Mouse (Mus musculus) forebrain, postnatal 0 days (tissue): ENCODE measurements around the gene Ackr4. TPM values are rescaled to one million over a fixed set of nuclear protein-coding genes. Genes with fewer than 3 reads are reported as not detected.
A peak's percentile ranks its signal among the peaks of the same experiment; 100 is the strongest.

Experiments used
- ATAC-seq: fragments of 200-750 bp; cut with Nextera tagmentation; 2 replicates; pipeline ENCODE4 v1.8.0; 2017; ENCODE audit warnings: mild to moderate bottlenecking, moderate library complexity
- DNase-seq: peaks from one replicate; pipeline ENCODE4 v3.0.0-alpha.2; 2015
- H3K27ac ChIP-seq: fragments of 300-500 bp; sonication (generic); 2 replicates; pipeline ENCODE4 v1.5.1; 2014; ENCODE audit warnings: low read depth, mild to moderate bottlenecking, antibody characterized with exemption, low read length, moderate library complexity, mixed read lengths
- H3K27me3 ChIP-seq: fragments of 300-500 bp; sonication (generic); 2 replicates; pipeline ENCODE4 v1.6.1; 2014; ENCODE audit warnings: mild to moderate bottlenecking, low read length, mixed read lengths; ENCODE audit not compliant: insufficient read depth
- H3K36me3 ChIP-seq: fragments of 300-500 bp; sonication (generic); 2 replicates; pipeline ENCODE4 v1.6.1; 2014; ENCODE audit warnings: mild to moderate bottlenecking, moderate library complexity; ENCODE audit not compliant: insufficient read depth
- H3K4me1 ChIP-seq: fragments of 300-500 bp; sonication (generic); 2 replicates; pipeline ENCODE4 v1.6.1; 2014; ENCODE audit warnings: antibody characterized with exemption; ENCODE audit not compliant: insufficient read depth
- H3K4me2 ChIP-seq: fragments of 300-500 bp; sonication (generic); 2 replicates; pipeline ENCODE4 v1.6.1; 2014; ENCODE audit warnings: low read depth, mild to moderate bottlenecking, moderate library complexity
- H3K4me3 ChIP-seq: fragments of 300-500 bp; sonication (generic); 2 replicates; pipeline ENCODE4 v1.5.1; 2014; ENCODE audit warnings: low read depth, low read length, mixed read lengths
- H3K9ac ChIP-seq: fragments of 300-500 bp; sonication (generic); 2 replicates; pipeline ENCODE4 v1.6.1; 2014; ENCODE audit warnings: mild to moderate bottlenecking
- H3K9me3 ChIP-seq: fragments of 300-500 bp; sonication (generic); 2 replicates; pipeline ENCODE4 v1.6.1; 2016; ENCODE audit warnings: low read length
- CTCF ChIP-seq: sonication (generic); IDR thresholded peaks from 2 replicates; pipeline ENCODE4 v1.5.1; 2016; ENCODE audit warnings: antibody characterized with exemption, control low read depth, low read depth
- WGBS: fragments of 180-500 bp; shearing (Covaris S2); extraction: QIAGEN DNeasy Blood & Tissue Kit; methylation state at CpG from one replicate; pipeline ENCODE4 v1.1.7; 2014; 5-methylcytosine and 5-hydroxymethylcytosine counted together
- polyA plus RNA-seq: library from polyadenylated mRNA; unstranded; fragments of >200 nt; fragmentation: Nextera tagmentation; extraction: Ambion mirVana; gene quantifications from 2 replicates; pipeline ENCODE4 v1.2.1, GENCODE M21; 2015
- total RNA-seq: library from RNA; depleted of rRNA; stranded (reverse); fragments of >200 nt; gene quantifications from 2 replicates; pipeline ENCODE4 v1.2.3, GENCODE M21; 2014

The Ackr4 gene
- total and polyA plus RNA-seq, 2 experiments from 2014 or later, result 0.70 to 3.1 TPM

GRCm38 (mm10) chr9:104100822-104101221 lies 25.9 kb downstream of the Ackr4 start:
- DNase-seq, result no peak
- Histone ChIP-seq H3K27me3 (no peaks in the 10 kb centered on the region), H3K4me1 (no peaks in the 10 kb centered on the region), H3K9me3 (no peaks in the 10 kb centered on the region), H3K4me2 (no peak overlapping the region), H3K27ac (no peak overlapping the region), H3K4me3 (no peak overlapping the region), H3K9ac (no peak overlapping the region), H3K36me3 (no peaks in the 10 kb centered on the region)
- WGBS, result 49% methylated on average over 7 of the region's 7 CpGs
- no peak for TF ChIP-seq CTCF
- no peak for ATAC-seq

DNA sequence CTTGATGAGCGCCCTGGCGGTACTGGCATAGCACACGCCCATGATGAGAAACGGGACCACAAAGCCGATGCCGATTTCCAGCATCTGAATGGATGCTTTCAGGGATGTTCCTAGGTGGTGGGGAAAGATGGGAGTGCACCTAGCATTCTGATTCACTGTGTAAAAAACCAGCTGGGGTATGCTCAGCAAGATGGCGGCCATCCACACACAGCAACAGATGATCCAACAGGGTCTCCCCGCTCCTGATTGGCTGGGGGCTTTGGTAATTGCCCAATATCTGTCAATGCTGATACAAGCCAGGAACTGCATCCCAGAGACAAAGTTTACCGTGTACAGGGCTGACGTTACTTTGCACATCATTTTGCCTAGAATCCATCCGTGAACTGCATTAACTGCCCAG lies 27.7 kb downstream of the Ackr4 start:
- Histone ChIP-seq H3K36me3 (no peaks in the 10 kb centered on the region), H3K27ac (no peak overlapping the region), H3K4me3 (no peak overlapping the region), H3K27me3 (no peaks in the 10 kb centered on the region), H3K4me1 (no peaks in the 10 kb centered on the region), H3K9me3 (no peaks in the 10 kb centered on the region), H3K4me2 (no peak overlapping the region), H3K9ac (no peak overlapping the region)
- no peak for DNase-seq
- 88% methylated on average over 11 of the region's 11 CpGs for WGBS
- no peak for TF ChIP-seq CTCF
- ATAC-seq, result no peak

DNA sequence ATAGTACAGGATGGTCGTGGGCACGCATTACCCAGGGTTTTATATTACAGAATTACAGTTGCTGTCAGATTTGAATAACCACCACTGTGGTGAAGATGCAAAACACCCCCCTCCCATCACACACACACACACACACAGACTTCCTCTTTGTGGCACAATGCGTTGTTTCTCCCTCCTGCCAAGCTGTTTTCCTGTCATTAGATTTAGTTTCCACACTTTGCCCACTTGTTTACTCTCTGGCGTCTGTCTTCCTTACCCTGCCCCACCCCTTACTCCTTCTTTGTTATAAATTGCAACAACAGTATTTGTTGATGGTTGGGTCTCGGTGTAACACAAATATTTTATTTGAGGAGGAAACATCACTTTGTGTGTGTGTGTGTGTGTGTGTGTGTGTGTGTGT lies 28.5 kb downstream of the Ackr4 start:
- no peak for TF ChIP-seq CTCF
- no peaks in the 10 kb centered on the region for H3K27me3 ChIP-seq
- no peak overlapping the region for H3K9ac ChIP-seq
- ATAC-seq, result no peak
- no peak overlapping the region for H3K4me3 ChIP-seq
- H3K36me3 ChIP-seq, result no peaks in the 10 kb centered on the region
- no peaks in the 10 kb centered on the region for H3K4me1 ChIP-seq
- DNase-seq, result no peak
- WGBS, result 78% methylated on average over 5 of the region's 5 CpGs
- no peak overlapping the region for H3K4me2 ChIP-seq
- no peaks in the 10 kb centered on the region for H3K9me3 ChIP-seq
- no peak overlapping the region for H3K27ac ChIP-seq

DNA sequence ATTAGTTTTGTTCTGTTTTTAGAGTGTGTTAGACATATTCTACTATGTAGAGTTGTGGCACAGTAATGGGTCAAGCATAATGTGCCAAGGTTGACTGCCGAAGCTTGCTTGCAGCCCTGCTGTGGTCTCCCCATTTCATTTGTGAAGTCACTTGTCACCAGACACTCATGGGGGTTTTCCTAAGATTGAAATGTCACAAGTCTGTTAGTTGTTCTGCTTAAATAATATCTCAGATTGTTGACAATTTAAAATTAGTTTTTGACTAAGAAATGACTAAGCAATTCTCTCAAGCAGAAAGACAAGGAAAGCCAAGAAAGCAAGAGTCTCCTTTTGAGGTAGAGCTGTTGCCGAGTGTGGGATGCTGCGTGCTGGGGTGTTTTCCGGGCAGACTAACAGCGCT lies 33.8 kb downstream of the Ackr4 start:
- DNase-seq (no peak), ATAC-seq (no peak)
- TF ChIP-seq CTCF, result no peak
- Histone ChIP-seq H3K4me3 (no peak overlapping the region), H3K4me1 (no peaks in the 10 kb centered on the region), H3K9me3 (no peaks in the 10 kb centered on the region), H3K36me3 (no peaks in the 10 kb centered on the region), H3K27me3 (no peaks in the 10 kb centered on the region), H3K4me2 (no peak overlapping the region), H3K9ac (no peak overlapping the region), H3K27ac (no peak overlapping the region)
- 95% methylated on average over 5 of the region's 5 CpGs for WGBS

- 18% methylated on average over 8 of the region's 8 CpGs for WGBS
- no peaks in the 10 kb centered on the region for H3K36me3 ChIP-seq
- TF ChIP-seq CTCF, result no peak
- H3K9ac ChIP-seq, result no peak overlapping the region
- H3K27ac ChIP-seq, result no peak overlapping the region
- H3K4me3 ChIP-seq, result no peak overlapping the region
- DNase-seq (peak; percentile 54), ATAC-seq (peak; percentile 36; the same call in 1 of the 2 replicates)
- H3K27me3 ChIP-seq, result no peaks in the 10 kb centered on the region
- no peaks in the 10 kb centered on the region for H3K4me1 ChIP-seq
- no peaks in the 10 kb centered on the region for H3K9me3 ChIP-seq
- no peak overlapping the region for H3K4me2 ChIP-seq
Observed at GRCm38 (mm10) chr9:104088555-104088954, 38.2 kb downstream of the Ackr4 start.

GRCm38 (mm10) chr9:104085730-104086429 lies 40.9 kb downstream of the Ackr4 start:
- ATAC-seq, result no peak
- H3K36me3 ChIP-seq, result no peaks in the 10 kb centered on the region
- H3K4me2 ChIP-seq, result no peak overlapping the region
- H3K4me1 ChIP-seq, result no peaks in the 10 kb centered on the region
- H3K4me3 ChIP-seq, result no peak overlapping the region
- WGBS, result 67% methylated on average over 4 of the region's 4 CpGs
- H3K27me3 ChIP-seq, result no peaks in the 10 kb centered on the region
- no peaks in the 10 kb centered on the region for H3K9me3 ChIP-seq
- no peak overlapping the region for H3K9ac ChIP-seq
- no peak overlapping the region for H3K27ac ChIP-seq
- DNase-seq, result no peak
- TF ChIP-seq CTCF, result no peak

GRCm38 (mm10) chr9:104080038-104080437 lies 46.7 kb downstream of the Ackr4 start:
- H3K27ac ChIP-seq, result no peak overlapping the region
- no peak overlapping the region for H3K9ac ChIP-seq
- H3K27me3 ChIP-seq, result no peaks in the 10 kb centered on the region
- H3K9me3 ChIP-seq, result no peaks in the 10 kb centered on the region
- H3K36me3 ChIP-seq, result no peaks in the 10 kb centered on the region
- WGBS, result 84% methylated on average over 3 of the region's 3 CpGs
- no peak for TF ChIP-seq CTCF
- no peak for ATAC-seq
- H3K4me2 ChIP-seq, result no peak overlapping the region
- H3K4me1 ChIP-seq, result no peaks in the 10 kb centered on the region
- DNase-seq, result no peak
- no peak overlapping the region for H3K4me3 ChIP-seq
